Mouse (Mus musculus): ENCODE data around the gene Acvr1.

Gene Acvr1

DNA sequence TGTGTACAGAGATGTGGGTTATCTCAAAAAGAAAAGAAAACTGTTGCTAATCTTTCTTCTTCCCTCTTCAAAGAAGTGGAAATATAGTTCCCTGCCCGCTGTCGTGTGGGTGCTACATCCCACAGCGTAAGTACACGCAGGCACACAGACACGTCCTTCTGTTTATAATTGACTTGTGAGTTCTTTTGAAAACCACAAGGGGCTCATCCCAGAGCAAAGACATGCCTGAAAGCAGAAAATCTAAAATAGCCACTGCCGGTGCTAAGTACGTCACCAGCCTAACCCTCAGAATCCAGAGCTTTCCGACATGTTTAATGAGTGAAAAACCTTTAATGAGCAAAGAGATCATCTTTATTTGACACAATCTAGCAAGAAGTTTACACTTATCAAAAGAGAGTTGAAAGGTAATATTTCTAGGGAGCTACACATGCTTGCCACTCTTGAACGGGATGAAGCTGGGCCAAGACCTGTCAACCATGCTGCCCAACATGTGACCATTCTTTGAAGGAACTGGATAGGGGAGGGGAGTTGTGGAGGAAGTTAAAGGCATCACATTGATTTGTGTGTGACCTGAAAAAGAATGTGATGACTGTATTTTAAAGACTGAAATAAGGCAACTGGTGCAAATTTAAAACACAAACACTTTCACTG is 85.4 kb downstream of the Acvr1 start:
- DNase-seq (ENCODE audit: low read depth in 1 of 2, low spot score in 2 of 2) = no peak

DNA sequence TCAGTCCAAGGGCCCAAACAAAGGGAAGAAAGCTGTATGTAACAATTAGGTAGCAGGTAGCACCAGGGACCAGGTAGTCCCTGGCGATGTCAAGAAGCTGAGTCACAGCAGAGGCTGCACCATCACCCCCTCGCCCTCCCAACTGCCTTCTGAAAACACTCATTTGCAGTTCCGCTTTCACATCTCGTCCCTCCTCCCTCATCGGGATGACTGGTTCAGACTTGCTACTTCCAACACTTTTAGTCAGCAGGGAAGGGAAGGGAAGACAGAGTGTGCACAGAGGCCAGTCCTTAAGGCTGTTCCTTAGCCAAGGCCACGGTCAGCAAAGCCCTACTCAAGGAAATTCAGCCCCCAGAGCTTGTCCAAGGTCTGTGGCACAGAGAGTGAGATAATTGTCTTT is 86.2 kb downstream of the Acvr1 start:
- no peak for DNase-seq (ENCODE audit: low read depth in 1 of 2, low spot score in 2 of 2)

DNA sequence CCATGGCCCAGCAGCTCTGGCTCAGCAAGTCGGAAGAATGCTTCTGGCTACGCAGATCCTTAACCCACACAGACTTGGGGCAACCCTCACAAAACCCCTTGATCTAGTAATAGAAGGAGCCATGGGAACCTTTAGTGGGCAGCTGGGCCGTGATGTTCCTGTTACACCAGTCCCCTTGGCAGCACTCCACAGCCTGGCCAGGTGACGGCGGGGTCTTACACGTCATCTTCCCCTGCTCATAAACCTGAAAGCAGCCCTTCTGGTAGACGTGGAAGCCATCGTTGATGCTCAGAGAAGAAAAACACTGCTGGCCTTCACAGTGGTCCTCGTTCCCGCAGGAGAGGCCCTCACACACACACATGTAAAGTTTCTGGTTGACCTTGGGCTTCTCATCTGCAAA is 87.4 kb downstream of the Acvr1 start:
- DNase-seq (ENCODE audit: low read depth in 1 of 2, low spot score in 2 of 2) = no peak

DNA sequence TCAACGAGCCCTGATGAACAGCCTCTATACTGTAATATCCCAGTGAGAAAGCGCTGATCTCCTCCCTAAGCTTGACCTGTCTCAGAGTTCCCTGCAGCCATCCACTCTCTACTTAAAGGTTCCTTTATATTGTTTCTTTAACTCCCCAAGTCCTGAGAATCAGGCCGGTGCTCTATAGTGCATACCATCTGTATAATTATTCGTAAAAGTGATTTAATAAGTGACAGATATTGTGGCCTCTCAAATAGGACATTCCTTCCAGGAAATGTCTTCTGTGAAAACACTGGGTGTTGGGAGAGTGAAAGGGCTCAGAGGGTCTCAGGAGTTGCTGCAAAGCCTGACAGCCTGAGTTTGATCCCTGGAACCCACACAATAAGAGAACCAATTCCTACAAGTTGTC is 88.8 kb downstream of the Acvr1 start:
- DNase-seq (ENCODE audit: low read depth in 1 of 2, low spot score in 2 of 2) = no peak

DNA sequence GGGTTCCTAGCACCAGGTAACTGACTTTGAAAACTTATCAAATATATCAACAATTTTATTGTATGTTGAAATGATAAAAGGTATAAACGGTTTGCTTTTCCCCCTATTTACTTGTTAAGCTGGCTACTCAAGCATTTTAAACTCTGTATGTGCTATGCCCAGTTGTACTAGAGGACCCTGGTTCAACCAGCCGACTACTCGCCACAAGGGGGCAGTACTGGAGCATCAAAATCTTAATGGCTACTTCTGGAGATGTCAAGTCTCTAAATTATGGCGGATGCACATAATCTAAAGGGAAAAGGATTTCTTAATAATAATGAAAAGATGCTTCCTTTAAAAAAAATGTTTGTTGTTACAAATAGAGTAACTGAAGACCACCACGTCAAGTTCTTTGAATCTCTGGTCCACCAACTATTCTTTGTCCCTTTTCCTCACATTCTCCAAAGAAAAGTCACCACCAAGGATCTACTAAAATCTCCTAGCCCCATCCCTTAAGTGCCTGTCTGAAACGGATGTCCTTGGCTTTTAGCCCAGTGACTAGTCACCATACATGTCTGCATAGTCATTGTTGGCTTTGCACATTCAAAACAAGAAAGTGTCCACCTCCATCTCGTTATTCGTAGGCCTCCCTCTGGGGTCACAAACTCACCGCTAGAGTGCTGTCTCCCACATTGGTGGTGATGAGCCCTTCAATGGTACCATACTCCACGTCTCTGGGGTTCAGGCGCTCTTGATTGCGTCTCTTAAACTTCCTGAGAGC is 89.8 kb downstream of the Acvr1 start:
- DNase-seq (ENCODE audit: low read depth in 1 of 2, low spot score in 2 of 2) = peak in 1 of 2 experiments; percentile 24

DNA sequence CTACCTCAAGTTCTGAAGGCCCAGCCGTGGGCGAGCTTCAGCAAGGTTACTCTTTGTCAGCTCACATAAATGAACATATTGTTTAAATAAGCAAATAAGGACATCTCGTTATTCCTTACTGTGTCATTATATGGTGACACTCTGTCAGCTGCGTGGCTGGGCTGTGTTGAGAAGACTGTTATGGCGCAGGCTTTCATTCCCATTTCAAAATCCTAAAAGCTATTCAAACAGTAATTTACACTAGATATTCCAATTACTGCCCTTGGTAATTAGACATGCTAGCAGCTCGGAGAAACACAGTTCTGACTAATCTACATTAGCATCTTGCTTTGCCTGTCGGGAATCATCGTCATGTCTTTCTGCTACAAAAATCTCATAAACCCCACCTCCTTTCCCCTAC is 91.4 kb downstream of the Acvr1 start:
- no peak for DNase-seq (ENCODE audit: low read depth in 1 of 2, low spot score in 2 of 2)

DNA sequence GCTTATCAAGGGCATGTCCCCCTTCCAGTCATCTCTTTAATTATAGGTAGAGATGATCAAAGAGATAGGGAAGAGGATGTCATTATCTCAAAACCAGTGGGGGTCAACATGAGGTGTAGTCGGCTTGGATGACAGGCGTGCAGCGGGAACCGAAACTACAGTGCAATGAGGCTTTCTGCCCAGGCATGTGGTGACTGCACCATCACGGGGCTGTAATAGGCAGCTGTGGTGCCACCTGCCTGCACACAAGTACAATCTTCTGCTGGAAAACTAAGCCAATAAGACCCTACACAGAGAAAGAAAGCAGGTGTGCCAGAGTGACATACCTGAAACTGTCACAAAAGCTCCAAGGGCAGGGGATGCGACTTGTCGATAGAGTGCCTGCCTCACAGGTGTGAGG is 96.7 kb downstream of the Acvr1 start:
- DNase-seq (ENCODE audit: low read depth in 1 of 2, low spot score in 2 of 2) = no peak

DNA sequence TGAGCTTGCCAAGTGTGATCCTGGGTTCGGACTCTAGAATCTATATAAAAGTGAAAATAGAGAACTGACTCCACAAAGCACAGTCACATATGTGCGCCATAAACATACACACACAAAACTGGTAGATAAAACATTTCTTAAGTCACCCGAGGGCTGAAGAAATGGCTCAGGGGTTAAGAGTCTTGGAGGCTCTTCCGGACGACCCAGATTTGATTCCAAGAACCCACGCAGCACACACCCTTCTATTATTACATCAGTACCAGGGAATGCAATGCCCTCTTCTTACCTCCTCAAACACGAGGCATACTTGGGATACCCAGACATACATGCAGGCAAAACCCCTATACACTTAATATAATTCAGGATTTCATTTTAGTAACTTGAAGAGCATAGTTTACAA is 97.1 kb downstream of the Acvr1 start, which contains the start of gene Gm17409:
Gm17409 (plus strand) TSS at position 301 of the 400 bp plus-strand sequence.
- no peak for DNase-seq (ENCODE audit: low read depth in 1 of 2, low spot score in 2 of 2)

DNA sequence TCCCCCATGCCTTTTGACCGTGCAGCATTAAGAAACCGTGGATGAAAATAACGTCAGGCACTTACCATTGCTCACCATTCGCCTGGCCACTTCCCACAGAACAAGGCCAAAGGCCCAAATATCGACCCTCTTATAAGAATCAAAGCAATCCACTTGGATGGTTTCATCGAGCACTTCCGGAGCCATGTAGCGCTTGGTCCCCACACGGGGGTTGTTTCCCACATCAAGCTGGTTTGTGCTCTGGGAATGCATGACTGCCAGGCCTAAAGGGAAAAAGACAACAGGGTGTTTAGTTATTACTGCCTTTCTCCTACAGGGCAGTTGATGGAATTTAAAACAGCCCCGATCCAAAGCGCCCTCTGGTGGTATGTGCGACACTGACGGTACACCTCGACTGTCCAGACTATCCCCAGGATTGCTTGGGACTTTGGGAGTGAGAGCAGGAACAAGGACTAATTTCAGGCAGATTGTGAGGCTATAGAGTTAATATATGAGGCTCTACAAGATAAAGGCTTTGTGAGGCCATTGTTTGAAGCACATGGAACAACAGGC is 108.1 kb downstream of the Acvr1 start:
- no peak for DNase-seq (ENCODE audit: low read depth in 1 of 2, low spot score in 2 of 2)

DNA sequence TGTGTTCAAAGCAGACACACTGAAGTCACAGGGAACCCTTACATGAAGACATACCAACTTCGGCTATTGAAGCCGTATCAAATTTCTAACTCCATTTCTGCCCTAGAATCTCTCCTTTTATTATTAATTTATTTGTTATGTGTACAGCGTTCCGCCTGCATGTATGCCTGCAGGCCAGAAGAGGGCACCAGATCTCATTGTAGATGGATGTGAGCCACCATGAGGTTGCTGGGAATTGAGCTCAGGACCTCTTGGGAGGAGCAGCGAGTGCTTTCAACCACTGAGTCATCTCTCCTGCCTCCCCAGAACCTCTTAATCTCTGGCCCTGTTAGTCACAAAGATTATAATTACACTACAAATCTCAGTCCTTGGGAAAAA is 109.5 kb downstream of the Acvr1 start:
- DNase-seq (ENCODE audit: low read depth in 1 of 2, low spot score in 2 of 2) = no peak

DNA sequence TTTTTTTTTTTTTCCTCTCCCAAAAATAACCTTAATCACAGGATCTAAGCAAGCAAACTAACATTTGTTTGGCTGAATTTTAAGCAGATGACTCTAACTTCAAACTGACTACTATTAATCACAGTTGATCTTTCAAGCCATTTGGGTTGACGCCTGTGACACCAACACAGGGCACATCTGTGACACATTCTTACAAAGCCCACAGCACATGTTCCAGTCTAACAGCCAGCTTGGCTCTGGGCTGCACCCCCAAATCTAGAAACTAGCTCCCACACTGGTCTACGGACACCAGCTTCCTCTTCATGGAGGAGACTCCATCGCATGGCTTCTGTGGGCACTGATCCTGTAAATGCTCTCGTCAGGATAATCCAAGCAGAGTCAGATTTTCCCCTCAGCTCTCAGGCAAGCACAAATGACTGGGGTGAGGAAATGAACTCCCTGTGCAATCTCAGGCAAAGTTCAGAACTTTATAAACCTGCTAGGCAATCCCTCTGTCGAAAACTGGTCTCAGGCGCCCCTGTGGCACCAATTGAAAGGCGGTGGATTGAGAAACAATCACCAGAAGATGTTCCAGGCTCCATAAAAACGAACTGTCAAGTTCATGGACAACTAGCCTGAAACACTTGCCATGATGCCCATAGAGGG is 110.0 kb downstream of the Acvr1 start:
- DNase-seq (ENCODE audit: low read depth in 1 of 2, low spot score in 2 of 2) = no peak

DNA sequence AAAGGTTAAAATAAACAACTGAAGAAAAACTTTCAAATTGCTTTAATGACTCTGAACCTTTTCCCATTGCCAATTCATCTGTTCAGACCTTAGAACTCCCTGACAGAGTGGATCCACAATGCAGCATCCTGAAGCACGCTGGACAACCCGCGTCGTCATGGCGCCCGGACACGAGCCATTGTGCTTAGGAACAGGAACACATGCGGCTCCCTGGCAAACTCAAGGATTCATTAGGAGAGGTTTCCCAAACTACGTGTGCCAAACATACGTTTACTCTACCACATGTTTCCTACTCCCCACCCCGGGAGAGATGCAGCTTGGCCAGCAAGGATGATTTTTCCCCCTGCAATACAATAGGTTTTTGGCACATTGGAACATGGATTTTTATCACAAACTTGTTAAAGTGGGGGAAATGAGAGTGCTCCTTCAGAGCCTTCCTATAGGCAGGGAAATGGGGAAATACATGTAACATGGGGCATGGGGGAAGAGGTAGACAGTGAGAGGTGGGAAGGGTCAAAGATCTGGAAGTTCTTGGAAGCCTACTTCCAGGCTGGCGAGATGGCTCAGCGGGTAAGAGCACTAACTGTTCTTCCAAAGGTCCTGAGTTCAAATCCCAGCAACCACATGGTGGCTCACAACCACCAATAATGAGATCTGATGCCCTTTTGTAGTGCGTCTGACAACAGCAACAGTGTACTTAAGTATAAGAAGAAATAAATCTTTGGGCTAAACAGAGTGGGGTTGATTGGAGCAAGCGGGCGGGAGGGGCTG is 112.7 kb downstream of the Acvr1 start:
- DNase-seq (ENCODE audit: low read depth in 1 of 2, low spot score in 2 of 2) = no peak

DNA sequence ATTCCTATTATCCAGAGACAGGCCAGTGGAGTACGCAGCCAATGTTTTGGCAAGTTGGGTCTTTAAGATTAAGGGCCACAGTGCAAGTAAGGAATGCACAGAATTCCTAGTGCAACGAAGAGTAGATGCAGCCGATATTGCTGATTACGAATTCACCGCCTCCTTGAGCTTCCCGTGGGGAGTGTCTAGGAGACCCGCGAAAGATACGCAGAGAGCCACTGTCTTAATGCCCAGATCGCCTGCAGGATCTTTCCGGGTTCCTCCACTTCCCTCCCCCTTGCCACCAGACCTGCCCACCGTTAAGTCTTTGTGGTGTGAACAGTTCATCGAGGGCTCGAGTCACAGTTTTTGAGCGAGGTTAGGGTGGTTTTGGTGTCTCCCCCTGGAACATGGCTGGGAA is 120.0 kb downstream of the Acvr1 start:
- DNase-seq (ENCODE audit: low read depth in 1 of 2, low spot score in 2 of 2) = no peak

DNA sequence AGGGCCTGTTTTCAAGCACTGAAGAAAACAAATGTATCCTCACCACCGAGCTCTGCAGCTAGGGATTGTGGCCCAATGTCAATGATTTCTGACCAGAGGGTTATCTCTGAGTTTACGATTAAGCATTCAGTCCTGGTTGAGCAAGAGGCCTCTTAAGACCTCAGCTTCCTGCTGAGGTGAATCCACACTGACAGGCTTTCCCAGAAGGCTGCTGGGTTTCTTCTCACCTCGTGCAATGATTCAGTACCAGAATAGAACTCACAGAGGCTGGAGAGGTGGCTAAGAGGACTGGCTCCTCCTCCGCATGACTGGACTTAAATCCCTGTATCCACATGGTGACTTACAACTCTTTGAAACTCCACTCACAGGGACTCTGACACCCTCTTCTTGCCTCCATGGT is 123.8 kb downstream of the Acvr1 start:
- no peak for DNase-seq (ENCODE audit: low read depth in 1 of 2, low spot score in 2 of 2)

DNA sequence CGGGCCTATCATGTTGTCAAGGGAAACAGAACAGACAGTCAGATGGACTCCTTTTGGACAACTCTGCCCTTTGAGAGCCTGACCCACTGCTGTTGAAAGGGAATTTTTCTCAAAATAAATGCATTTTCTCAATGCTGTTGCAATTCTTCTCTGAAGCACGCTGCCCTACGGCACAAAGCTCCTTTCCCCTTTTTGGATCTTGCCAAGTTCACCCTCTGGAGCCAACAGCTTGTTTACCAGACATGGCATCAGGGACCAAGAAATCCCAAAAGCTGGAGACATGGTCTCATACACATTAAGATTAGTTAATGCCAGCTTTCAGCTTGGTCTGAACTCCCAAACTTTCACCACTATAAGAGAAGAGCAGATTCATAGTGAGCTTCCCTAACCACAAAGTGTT is 130.0 kb downstream of the Acvr1 start:
- no peak for DNase-seq (ENCODE audit: low read depth in 1 of 2, low spot score in 2 of 2)

DNA sequence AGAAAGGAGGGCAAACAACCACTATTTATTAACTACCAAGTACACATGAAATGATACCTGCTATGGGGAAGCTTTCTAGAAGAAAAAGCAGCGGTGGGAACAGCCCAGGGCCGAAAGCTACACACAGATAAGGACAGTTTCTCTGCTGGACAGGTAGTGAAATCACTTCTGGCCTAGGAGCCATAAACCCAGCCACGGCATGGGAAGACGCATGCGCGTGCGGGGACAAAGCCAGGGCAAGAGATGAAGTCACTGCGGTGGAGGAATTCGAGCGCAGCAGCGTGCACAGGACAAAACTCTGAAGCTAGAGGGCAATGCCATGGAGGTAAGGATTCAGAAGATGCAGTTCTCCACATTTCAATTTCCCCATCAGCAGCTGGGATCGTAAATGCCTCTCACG is 131.4 kb downstream of the Acvr1 start:
- no peak for DNase-seq (ENCODE audit: low read depth in 1 of 2, low spot score in 2 of 2)

DNA sequence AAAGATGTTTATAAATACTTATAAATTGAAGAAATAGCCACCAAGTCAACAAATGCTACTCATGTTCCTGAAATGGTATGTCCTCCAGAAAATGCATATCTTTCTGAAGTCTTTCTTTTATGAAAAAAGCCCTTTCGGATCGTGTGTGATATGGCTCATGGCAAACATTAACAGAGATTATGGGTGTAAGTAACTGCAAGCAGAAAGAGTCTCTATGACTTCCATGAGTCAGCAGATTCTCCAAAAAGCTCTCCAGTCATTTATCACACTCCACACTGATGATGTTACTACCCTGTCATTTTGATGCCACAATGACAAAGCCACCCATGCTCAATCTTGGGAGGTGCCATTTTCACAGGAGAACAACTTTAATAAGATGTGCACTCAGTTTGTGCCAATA is 132.5 kb downstream of the Acvr1 start:
- no peak for DNase-seq (ENCODE audit: low read depth in 1 of 2, low spot score in 2 of 2)

DNA sequence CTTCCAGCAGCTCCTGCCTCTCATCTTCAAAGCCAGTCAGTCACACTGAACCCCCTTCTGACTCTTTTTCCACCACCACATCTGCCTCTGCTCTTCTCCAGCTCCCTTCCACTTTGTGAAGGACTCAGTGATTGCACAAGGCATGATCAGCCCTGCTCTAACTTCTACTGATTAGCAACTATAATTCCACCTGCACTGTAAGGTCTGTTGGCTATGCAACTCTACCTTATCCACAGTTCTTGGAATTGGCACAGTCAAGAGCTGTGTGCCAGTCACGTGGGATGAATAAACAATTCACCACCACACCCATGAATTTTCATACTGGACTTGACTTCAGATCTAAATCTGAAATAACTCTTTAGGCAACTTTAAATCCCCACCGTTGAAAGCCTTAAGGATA is 133.6 kb downstream of the Acvr1 start:
- no peak for DNase-seq (ENCODE audit: low read depth in 1 of 2, low spot score in 2 of 2)

DNA sequence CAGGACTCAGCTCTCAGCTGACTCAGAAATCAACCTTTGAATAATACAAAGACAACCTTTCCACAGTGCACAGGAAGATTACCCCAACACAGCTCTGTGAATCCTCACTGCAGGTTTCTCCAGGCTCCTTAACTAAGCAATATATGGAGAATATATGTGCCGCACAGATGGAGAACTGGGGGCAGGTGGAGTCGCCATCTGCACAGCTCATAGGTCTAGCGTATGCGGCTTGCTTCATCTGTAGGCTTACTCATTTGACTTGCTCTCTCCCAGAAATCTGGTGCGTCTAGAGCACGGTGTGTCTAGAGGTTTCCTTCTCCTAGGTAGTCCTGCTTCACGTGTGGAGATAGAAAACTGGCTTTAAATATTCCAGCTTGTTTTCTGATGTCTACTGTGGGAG is 134.7 kb downstream of the Acvr1 start:
- DNase-seq (ENCODE audit: low read depth in 1 of 2, low spot score in 2 of 2) = no peak

DNA sequence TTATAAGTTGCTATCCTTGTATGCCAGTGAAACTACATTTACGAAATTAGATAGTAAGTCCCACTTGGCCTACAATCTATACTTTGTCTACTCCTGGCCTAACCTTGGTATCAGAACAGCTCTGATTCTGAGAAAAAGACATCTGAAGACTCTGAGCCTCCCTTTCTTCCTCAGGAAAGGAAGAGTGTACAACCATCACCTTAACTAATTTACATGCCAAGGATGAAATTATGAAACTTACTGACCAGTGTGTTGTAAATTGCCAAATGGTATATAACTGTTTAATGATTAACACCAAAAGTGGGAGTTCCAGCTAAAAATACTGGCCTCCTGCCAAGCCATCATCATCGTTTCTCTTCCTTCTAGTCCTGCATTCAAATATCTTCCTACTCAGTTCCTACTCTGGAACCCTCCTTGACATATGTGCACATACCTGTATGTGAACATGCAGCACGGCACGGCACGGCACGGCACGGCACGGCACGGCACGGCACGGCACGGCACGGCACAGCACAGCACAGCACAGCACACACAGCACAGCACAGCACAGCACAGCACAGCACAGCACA is 141.4 kb downstream of the Acvr1 start:
- DNase-seq (ENCODE audit: low read depth in 1 of 2, low spot score in 2 of 2) = no peak

DNA sequence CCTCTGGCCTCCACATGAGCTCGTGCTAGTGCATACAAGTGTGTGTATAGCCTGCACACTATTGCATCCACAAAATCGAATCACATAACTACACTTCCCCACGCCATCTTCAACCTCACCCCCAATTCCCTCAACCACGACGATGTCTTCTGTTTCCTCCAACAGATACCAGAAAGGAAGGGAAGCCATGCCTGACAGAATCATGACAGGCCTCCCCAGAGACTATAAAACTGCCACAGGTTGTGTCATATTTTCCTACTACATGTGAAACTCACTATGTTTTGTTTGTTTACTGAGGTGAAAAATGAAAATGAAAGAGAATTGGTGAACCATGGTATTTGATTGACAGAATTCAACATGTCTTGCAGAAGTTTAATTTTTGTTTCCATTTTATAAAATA is 143.6 kb downstream of the Acvr1 start:
- no peak for DNase-seq (ENCODE audit: low read depth in 1 of 2, low spot score in 2 of 2)
